Mouse (Mus musculus) embryonic facial prominence, embryonic 13.5 days (tissue): Measurements from ENCODE around the gene Fut1. TPM values are rescaled to one million over a fixed set of nuclear protein-coding genes. Genes with fewer than 3 reads are reported as not detected.
"Not testable (repeated sequence)": the region's sequence is repeated elsewhere in the genome, so short reads cannot be mapped to it uniquely, and the experiment has no call there.

Source experiments
- ATAC-seq: fragments of 200-750 bp; cut with Nextera tagmentation; 2 replicates; pipeline ENCODE4 v1.8.0; 2017; ENCODE audit warnings: low read depth; ENCODE audit not compliant: insufficient number of reproducible peaks, insufficient read depth, low FRiP score, low TSS enrichment
- H3K27ac ChIP-seq: fragments of 300-500 bp; sonication (generic); 2 replicates; pipeline ENCODE4 v1.5.1; 2015; ENCODE audit warnings: moderate library complexity, mild to moderate bottlenecking, inconsistent platforms
- H3K27me3 ChIP-seq: fragments of 300-500 bp; sonication (generic); 2 replicates; pipeline ENCODE4 v1.6.1; 2015; ENCODE audit warnings: mild to moderate bottlenecking, inconsistent platforms
- H3K36me3 ChIP-seq: fragments of 300-500 bp; sonication (generic); 2 replicates; pipeline ENCODE4 v1.6.1; 2015; ENCODE audit warnings: mild to moderate bottlenecking, inconsistent platforms
- H3K4me1 ChIP-seq: fragments of 300-500 bp; sonication (generic); 2 replicates; pipeline ENCODE4 v1.6.1; 2015; ENCODE audit warnings: inconsistent platforms
- H3K4me2 ChIP-seq: fragments of 300-500 bp; sonication (generic); 2 replicates; pipeline ENCODE4 v1.6.1; 2015; ENCODE audit warnings: moderate library complexity, mild to moderate bottlenecking, inconsistent platforms
- H3K4me3 ChIP-seq: fragments of 300-500 bp; sonication (generic); 2 replicates; pipeline ENCODE4 v1.5.1; 2015; ENCODE audit warnings: mild to moderate bottlenecking, inconsistent platforms
- H3K9ac ChIP-seq: fragments of 300-500 bp; sonication (generic); 2 replicates; pipeline ENCODE4 v1.6.1; 2015; ENCODE audit warnings: mild to moderate bottlenecking, inconsistent platforms
- H3K9me3 ChIP-seq: fragments of 300-500 bp; sonication (generic); 2 replicates; pipeline ENCODE4 v1.6.1; 2016; ENCODE audit warnings: inconsistent platforms
- WGBS: fragments of 180-500 bp; shearing (Covaris S2); methylation state at CpG from one replicate; pipeline ENCODE4 v1.1.7; 2015; ENCODE audit warnings: mixed read lengths; 5-methylcytosine and 5-hydroxymethylcytosine counted together
- polyA plus RNA-seq: library from polyadenylated mRNA; unstranded; fragments of >200 nt; fragmentation: Nextera tagmentation; extraction: Ambion mirVana; gene quantifications from 2 replicates; pipeline ENCODE4 v1.2.1, GENCODE M21; 2015

Gene Fut1
- polyA plus RNA-seq, 1 experiment from 2014 or later, result 2.3 TPM

DNA sequence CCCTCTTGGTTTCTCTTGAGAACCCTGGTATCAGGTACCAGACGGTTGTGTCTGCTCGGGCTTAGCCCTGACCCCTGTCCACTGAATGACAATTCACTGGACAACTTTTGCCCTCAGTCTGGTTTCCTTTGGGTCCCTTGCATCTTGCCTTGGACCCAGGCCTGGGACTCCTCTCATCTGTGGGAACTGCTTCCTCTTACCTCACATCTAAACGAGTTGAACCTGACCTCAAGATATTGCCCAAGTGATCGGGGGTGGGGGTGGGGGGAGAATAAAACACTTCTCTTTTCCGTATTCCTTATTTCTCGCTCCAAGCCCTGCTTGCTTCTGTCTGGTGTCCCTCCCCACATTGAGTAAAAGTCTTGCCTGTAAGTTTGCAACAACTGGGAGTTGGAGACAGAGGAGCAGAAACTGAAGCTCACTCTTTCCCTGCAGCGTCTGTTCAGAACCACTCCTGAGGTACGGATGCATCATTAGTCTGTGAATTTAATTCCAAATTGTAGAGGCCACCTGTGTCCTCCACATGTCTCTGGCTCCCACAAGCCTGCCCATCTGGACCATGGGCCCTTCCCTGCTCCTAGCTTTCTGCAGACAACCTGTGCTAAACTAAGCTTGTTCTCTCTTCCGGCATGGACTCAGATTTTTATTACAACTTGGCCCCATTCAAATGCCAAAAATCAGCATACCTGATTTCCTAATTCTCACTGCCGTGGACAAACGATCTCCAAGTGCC, 43.8 kb downstream of the Fut1 start:
- H3K9ac ChIP-seq, result no peak overlapping the region
- H3K36me3 ChIP-seq, result no peaks in the 10 kb centered on the region
- H3K27ac ChIP-seq, result no peak overlapping the region
- H3K4me3 ChIP-seq, result no peak overlapping the region
- H3K4me2 ChIP-seq, result no peak overlapping the region
- peaks cover 23% of the 10 kb centered on the region for H3K4me1 ChIP-seq
- no peaks in the 10 kb centered on the region for H3K9me3 ChIP-seq
- H3K27me3 ChIP-seq, result no peaks in the 10 kb centered on the region
- ATAC-seq, result no peak
- WGBS, result 81% methylated on average over 11 of the region's 11 CpGs

DNA sequence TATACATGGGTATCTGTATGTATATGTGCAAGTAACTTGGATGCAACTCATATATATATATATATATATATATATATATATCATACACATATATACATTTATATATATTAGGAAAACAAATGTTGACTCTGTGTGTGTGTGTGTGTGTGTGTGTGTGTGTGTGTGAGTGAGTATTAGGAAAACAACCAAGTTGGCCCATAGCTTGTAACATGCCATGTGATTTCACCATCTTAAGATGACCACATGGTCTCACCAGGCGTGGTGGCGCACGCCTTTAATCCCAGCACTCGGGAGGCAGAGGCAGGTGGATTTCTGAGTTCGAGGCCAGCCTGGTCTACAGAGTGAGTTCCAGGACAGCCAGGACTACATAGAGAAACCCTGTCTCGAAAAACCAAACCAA, 44.6 kb downstream of the Fut1 start:
- not testable (repeated sequence) for H3K27me3 ChIP-seq, H3K27ac ChIP-seq, ATAC-seq, H3K36me3 ChIP-seq, H3K9ac ChIP-seq, H3K4me3 ChIP-seq, H3K9me3 ChIP-seq, H3K4me2 ChIP-seq
- H3K4me1 ChIP-seq, result peaks cover 19% of the 10 kb centered on the region
- 91% methylated on average over 6 of the region's 6 CpGs for WGBS

DNA sequence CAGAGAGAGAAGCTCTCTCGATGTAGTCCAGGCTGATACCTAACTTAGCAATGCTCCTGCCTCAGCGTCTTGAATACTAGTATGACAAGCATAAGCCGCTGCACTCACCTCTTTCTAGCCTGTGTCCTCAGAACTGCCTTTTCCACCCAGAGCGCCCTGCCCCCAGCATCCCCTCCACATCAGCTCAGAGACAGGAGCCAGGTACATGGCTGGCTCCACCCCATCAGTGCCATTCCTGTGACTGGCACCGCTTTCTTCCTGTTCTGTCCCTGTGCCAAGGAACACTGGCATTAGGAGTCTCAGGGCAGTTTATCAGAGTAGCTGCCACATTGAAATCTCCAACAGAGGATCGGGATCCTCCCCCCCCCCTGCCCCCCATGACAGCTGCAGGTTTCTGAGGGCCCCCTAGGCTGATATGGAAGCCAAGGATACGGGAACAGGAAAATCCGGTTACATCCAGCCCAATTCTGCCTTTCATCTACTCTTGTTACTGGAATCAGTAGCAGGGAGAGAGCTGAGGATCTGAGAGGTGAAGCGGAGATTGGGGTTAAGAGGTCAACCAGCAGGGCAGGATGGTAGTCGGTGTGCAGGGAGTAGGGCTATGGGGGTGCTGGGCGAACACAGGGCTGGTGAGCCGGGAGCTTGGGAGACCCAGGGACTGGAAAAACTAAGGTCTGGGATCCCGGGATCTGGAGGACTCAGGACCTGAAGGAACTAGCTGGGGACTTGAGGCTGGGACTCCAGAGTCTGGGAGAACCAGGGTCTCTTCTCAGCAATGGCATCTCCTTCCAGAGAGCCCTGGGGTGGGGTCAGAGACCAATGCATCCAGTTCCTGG, 48.4 kb downstream of the Fut1 start:
- peaks cover 3% of the 10 kb centered on the region; the same call in 1 of the 2 replicates for H3K9me3 ChIP-seq
- H3K36me3 ChIP-seq, result no peaks in the 10 kb centered on the region
- H3K27me3 ChIP-seq, result no peaks in the 10 kb centered on the region
- 0 out of 2 replicates have a peak overlapping the region, but pooled peaks have one; percentile 16 for H3K9ac ChIP-seq
- no peak for ATAC-seq
- peak overlapping the region; percentile 16; the same call in 1 of the 2 replicates for H3K4me2 ChIP-seq
- H3K4me1 ChIP-seq, result peaks cover 19% of the 10 kb centered on the region
- H3K4me3 ChIP-seq, result no peak overlapping the region
- 34% methylated on average over 13 of the region's 13 CpGs for WGBS
- H3K27ac ChIP-seq, result no peak overlapping the region

DNA sequence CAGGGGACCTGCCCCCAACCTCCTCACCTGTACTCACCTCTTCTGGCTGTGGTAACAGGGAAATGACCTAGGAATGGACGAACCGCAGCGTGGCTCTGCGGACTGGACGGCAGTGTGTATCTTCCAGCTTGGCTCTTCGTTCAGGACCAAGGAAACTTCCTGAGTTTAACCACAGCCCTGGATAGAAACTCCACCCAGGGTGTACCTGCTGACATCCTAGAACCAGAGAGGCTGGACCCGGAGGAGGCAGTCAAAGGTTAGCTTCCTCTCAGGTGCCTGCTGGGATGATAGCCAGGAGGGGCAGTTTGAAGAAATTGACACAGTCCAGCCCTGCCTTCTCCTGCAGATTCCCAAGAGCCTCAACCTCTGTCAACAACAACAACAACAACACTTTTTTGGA, 49.1 kb downstream of the Fut1 start, which contains the start of gene Fut2:
Gene Fut2, minus strand, starts transcription at position 234 of the 400 bp plus-strand sequence.
- no peaks in the 10 kb centered on the region for H3K36me3 ChIP-seq
- no peaks in the 10 kb centered on the region for H3K27me3 ChIP-seq
- H3K9ac ChIP-seq, result 0 out of 2 replicates have a peak within 1 kb of the TSS, but pooled peaks have one; percentile 16
- no peak within 1 kb of the TSS for H3K27ac ChIP-seq
- no peak for ATAC-seq
- peaks cover 3% of the 10 kb centered on the region; the same call in 1 of the 2 replicates for H3K9me3 ChIP-seq
- H3K4me1 ChIP-seq, result peaks cover 19% of the 10 kb centered on the region
- WGBS, result 74% methylated on average over 7 of the region's 7 CpGs
- H3K4me3 ChIP-seq, result no peak within 1 kb of the TSS
- peak within 1 kb of the TSS; percentile 16; the same call in 1 of the 2 replicates for H3K4me2 ChIP-seq

DNA sequence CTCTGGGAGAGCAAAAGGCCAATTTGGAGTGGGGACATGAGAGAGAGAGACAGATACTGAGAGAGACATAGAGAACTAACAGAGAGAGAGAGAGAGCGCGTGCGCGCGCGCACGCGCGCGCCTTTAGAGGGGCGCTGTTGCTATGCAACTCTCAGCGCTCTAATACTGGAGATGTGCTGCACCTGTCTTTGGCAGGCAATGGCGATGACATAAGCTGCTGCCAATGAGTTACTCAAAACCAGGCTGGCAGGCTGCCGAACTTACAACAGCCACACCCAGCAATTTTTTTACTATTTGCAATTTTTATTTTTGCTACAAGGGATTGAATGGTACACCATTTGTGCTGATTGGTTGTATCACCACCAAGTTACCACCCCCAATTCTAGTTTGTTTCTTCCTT, 50.7 kb downstream of the Fut1 start:
- no peak for ATAC-seq
- no peak overlapping the region for H3K4me2 ChIP-seq
- no peaks in the 10 kb centered on the region for H3K27me3 ChIP-seq
- H3K4me1 ChIP-seq, result peaks cover 19% of the 10 kb centered on the region
- peaks cover 3% of the 10 kb centered on the region; the same call in 1 of the 2 replicates for H3K9me3 ChIP-seq
- WGBS, result 75% methylated on average over 14 of the region's 14 CpGs
- H3K36me3 ChIP-seq, result no peaks in the 10 kb centered on the region
- no peak overlapping the region for H3K4me3 ChIP-seq
- H3K9ac ChIP-seq, result no peak overlapping the region
- no peak overlapping the region for H3K27ac ChIP-seq

DNA sequence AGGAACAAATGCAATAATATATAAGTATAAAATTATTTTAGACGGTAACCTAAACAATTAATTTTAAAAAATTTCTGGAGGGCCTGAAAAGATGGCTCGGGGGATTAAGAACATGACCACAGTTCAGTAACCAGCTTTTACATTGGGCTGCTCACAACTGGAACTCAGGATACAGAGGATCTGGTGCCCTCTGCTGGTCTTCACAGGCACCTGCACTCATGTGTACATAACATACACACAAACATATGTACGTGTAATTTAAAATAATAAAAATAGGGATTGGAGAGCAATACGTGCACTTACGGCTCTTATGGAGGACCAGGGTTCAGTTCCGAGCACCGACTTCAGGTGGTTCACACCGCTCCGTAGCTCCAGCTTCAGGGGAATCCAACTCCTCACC, 51.8 kb downstream of the Fut1 start:
- Histone ChIP-seq H3K4me2 (no peak overlapping the region), H3K27me3 (no peaks in the 10 kb centered on the region), H3K9me3 (peaks cover 3% of the 10 kb centered on the region; the same call in 1 of the 2 replicates), H3K4me3 (no peak overlapping the region), H3K27ac (no peak overlapping the region), H3K36me3 (no peaks in the 10 kb centered on the region), H3K4me1 (peaks cover 18% of the 10 kb centered on the region), H3K9ac (no peak overlapping the region)
- no peak for ATAC-seq
- 98% methylated on average over 9 of the region's 9 CpGs for WGBS

Other genes with a start within 250 kb of the Fut1 start
- 1.6 and 2.7 TPM in 2 replicates for gene Lin7b, start 246.7 kb upstream of the Fut1 start, polyA plus RNA-seq
- 285 and 299 TPM in 2 replicates for gene Snrnp70, start 221.5 kb upstream of the Fut1 start, polyA plus RNA-seq
- gene Kcna7, start 211.6 kb upstream of the Fut1 start, polyA plus RNA-seq, result not detected in 2 replicates
- gene Ntf5, start 203.6 kb upstream of the Fut1 start, polyA plus RNA-seq, result 4.6 and 6.1 TPM in 2 replicates
- 0.41 and 1.2 TPM in 2 replicates for gene Lhb, start 196.5 kb upstream of the Fut1 start, polyA plus RNA-seq
- gene Gys1, start 182.4 kb upstream of the Fut1 start, polyA plus RNA-seq, result 38.0 and 39.6 TPM in 2 replicates
- 141 and 148 TPM in 2 replicates for gene Ruvbl2, start 179.2 kb upstream of the Fut1 start, polyA plus RNA-seq
- gene Ftl1, start 157.4 kb upstream of the Fut1 start, polyA plus RNA-seq, result 5,253 and 5,612 TPM in 2 replicates
- gene Bax, start 150.4 kb upstream of the Fut1 start, polyA plus RNA-seq, result 154 and 190 TPM in 2 replicates
- gene Tulp2, start 135.4 kb upstream of the Fut1 start, polyA plus RNA-seq, result 0.59 and 1.2 TPM in 2 replicates
- not detected in 2 replicates for gene Gm45808, start 130.5 kb upstream of the Fut1 start, polyA plus RNA-seq
- gene Dhdh, start 128.5 kb upstream of the Fut1 start, polyA plus RNA-seq, result 4.5 TPM in 2 replicates
- 198 and 206 TPM in 2 replicates for gene Nucb1, start 106.9 kb upstream of the Fut1 start, polyA plus RNA-seq
- gene Ppp1r15a, start 91.0 kb upstream of the Fut1 start, polyA plus RNA-seq, result 22.9 and 23.0 TPM in 2 replicates
- 2.9 and 3.8 TPM in 2 replicates for gene Plekha4, start 91.0 kb upstream of the Fut1 start, polyA plus RNA-seq
- 0.25 and 0.83 TPM in 2 replicates for gene Hsd17b14, start 62.4 kb upstream of the Fut1 start, polyA plus RNA-seq
- 67.1 and 68.4 TPM in 2 replicates for gene Bcat2, start 47.1 kb upstream of the Fut1 start, polyA plus RNA-seq
- gene Fgf21, start 1.8 kb upstream of the Fut1 start, polyA plus RNA-seq, result 0.39 and 0.96 TPM in 2 replicates
- 0.27 and 0.39 TPM in 2 replicates for gene Izumo1, start 4.5 kb downstream of the Fut1 start, polyA plus RNA-seq
- gene Rasip1, start 10.2 kb downstream of the Fut1 start, polyA plus RNA-seq, result 8.0 and 8.8 TPM in 2 replicates
- 5.2 and 7.8 TPM in 2 replicates for gene Mamstr, start 22.7 kb downstream of the Fut1 start, polyA plus RNA-seq
- 0.45 and 0.54 TPM in 2 replicates for gene Fut2, start 49.1 kb downstream of the Fut1 start, polyA plus RNA-seq
- gene Ntn5, start 66.7 kb downstream of the Fut1 start, polyA plus RNA-seq, result 5.4 and 5.7 TPM in 2 replicates
- gene Sec1, start 77.1 kb downstream of the Fut1 start, polyA plus RNA-seq, result 6.3 and 6.8 TPM in 2 replicates
- 15.2 and 17.3 TPM in 2 replicates for gene Car11, start 82.6 kb downstream of the Fut1 start, polyA plus RNA-seq
- gene Dbp, start 87.8 kb downstream of the Fut1 start, polyA plus RNA-seq, result 7.8 and 10.2 TPM in 2 replicates
- gene Rpl18, start 98.2 kb downstream of the Fut1 start, polyA plus RNA-seq, result 936 and 1,128 TPM in 2 replicates
- 34.4 and 34.9 TPM in 2 replicates for gene Sphk2, start 100.7 kb downstream of the Fut1 start, polyA plus RNA-seq
- gene Fam83e, start 103.9 kb downstream of the Fut1 start, polyA plus RNA-seq, result 1.4 and 1.5 TPM in 2 replicates
- not detected in 2 replicates for gene Spaca4, start 108.5 kb downstream of the Fut1 start, polyA plus RNA-seq
- 4.1 and 4.2 TPM in 2 replicates for gene Lmtk3, start 166.4 kb downstream of the Fut1 start, polyA plus RNA-seq
- 7.7 and 8.4 TPM in 2 replicates for gene Sult2b1, start 167.4 kb downstream of the Fut1 start, polyA plus RNA-seq
- gene Cyth2, start 197.3 kb downstream of the Fut1 start, polyA plus RNA-seq, result 133 and 138 TPM in 2 replicates
- 2.2 TPM in 2 replicates for gene Kcnj14, start 207.5 kb downstream of the Fut1 start, polyA plus RNA-seq
- gene Grwd1, start 213.7 kb downstream of the Fut1 start, polyA plus RNA-seq, result 62.7 and 74.0 TPM in 2 replicates